Mouse (Mus musculus): ENCODE measurements around the gene Casp14.
"Not testable (repeated sequence)": the region's sequence is repeated elsewhere in the genome, so short reads cannot be mapped to it uniquely, and the experiment has no call there.

The Casp14 gene

GRCm38 (mm10) chr10:78686995-78687577 lies 31.0 kb downstream of the Casp14 start:
- in situ Hi-C loops (cut with MboI; ENCODE audit: low sequenced_read_pairs), result no loop called here

GRCm38 (mm10) chr10:78670121-78670520 lies 48.0 kb downstream of the Casp14 start:
- in situ Hi-C loops (cut with MboI; ENCODE audit: low sequenced_read_pairs), result not testable (repeated sequence)

GRCm38 (mm10) chr10:78666696-78667095 lies 51.4 kb downstream of the Casp14 start:
- in situ Hi-C loops (cut with MboI; ENCODE audit: low sequenced_read_pairs), result not testable (repeated sequence)

GRCm38 (mm10) chr10:78664546-78664945 lies 53.5 kb downstream of the Casp14 start:
- in situ Hi-C loops (cut with MboI; ENCODE audit: low sequenced_read_pairs), result no loop called here
